ENCODE assay signal across 22 mouse cellular contexts in genomic region chr2:131354049-131354448, GRCm38 (mm10). TPM values are rescaled to one million over a fixed set of nuclear protein-coding genes. Genes with fewer than 3 reads are reported as not detected.
A peak's percentile ranks its signal among the peaks of the same experiment; 100 is the strongest.
DNase-seq lines count a peak whose midpoint lies in the region; ATAC-seq and TF ChIP-seq lines count a peak whose summit lies in the region.
"Had no signal": no experiment of that assay in that cellular context is flagged by ENCODE, and none has a peak within 500 bp of the region (broad histone marks: within the 10 kb centered on the region; RNA-seq: fewer than 3 reads in every experiment).

No protein-coding gene starts in this region.

- H3K4me3 ChIP-seq in liver, postnatal 0 days (ENCODE audit: low read depth, low read length) = no peak overlapping the region
- no peak overlapping the region for H3K4me3 ChIP-seq in liver, embryonic 11.5 days (ENCODE audit: low read depth, low read length)
- H3K4me3 ChIP-seq in CH12.LX (replicated peaks in 1 of 3; ENCODE audit: low read depth in 2 of 3, low read length in 2 of 3, poor library complexity in 1 of 3) (no peak overlapping the region), ES-E14 (ENCODE audit: insufficient read depth in 1 of 2, low read depth in 1 of 2, low read length in 2 of 2, poor library complexity in 1 of 2, severe bottlenecking in 1 of 2) (no peak overlapping the region)
- H3K4me3 ChIP-seq in intestine, embryonic 16.5 days (ENCODE audit: low read length) = no peak overlapping the region

- TF ChIP-seq RAD21 in CH12.LX (IDR thresholded peaks at IDR 0.05; ENCODE audit: low read depth, low read length) = no peak

- no peak for DNase-seq in liver, postnatal 0 days
- no peak for DNase-seq in liver, embryonic 11.5 days (ENCODE audit: low spot score)
- no peak for DNase-seq in CH12.LX (ENCODE audit: extremely low read depth)
- no peak for DNase-seq in ES-E14 (ENCODE audit: low read depth, low spot score)
- DNase-seq in thymus, postnatal 0 days (ENCODE audit: low spot score) = no peak
- DNase-seq: adrenal gland, adult 2 months; adrenal gland, postnatal 14 days; cerebellum, adult 11 months; cerebellum, adult 2 months; cerebellum, postnatal 25 days; forebrain, postnatal 0 days; gastrocnemius, adult 2 months; gastrocnemius, postnatal 14 days had no signal

- no peak overlapping the region for H3K9ac ChIP-seq in liver, postnatal 0 days (replicated peaks)
- no peak overlapping the region for H3K9ac ChIP-seq in liver, embryonic 11.5 days (ENCODE audit: low read depth, low read length)
- H3K9ac ChIP-seq in CH12.LX (ENCODE audit: insufficient read depth, low read depth) = no peak overlapping the region
- H3K9ac ChIP-seq in ES-E14 (ENCODE audit: insufficient read depth, low read depth, low read length, poor library complexity, severe bottlenecking) = 0 out of 2 replicates have a peak overlapping the region, but pooled peaks have one; percentile 12
- H3K9ac ChIP-seq in intestine, embryonic 16.5 days (ENCODE audit: low read depth, low read length) = no peak overlapping the region
- H3K9ac ChIP-seq: embryonic facial prominence, embryonic 15.5 days had no signal

- WGBS in liver, postnatal 0 days (ENCODE audit: insufficient replicate concordance) = 57% methylated on average over 6 of the region's 6 CpGs
- WGBS in liver, embryonic 11.5 days = 50% methylated on average over 6 of the region's 6 CpGs
- 45% methylated on average over 6 of the region's 6 CpGs for WGBS in intestine, embryonic 16.5 days

- in situ Hi-C loops in CH12.LX (cut with MboI; ENCODE audit: low pct_ligation_motif_present, low pct_unique_long_range_greater_than_20kb, low sequenced_read_pairs) (loop anchor here (5.0 kb wide), 1 partner anchor 43 kb away; no protein-coding TSS in a partner anchor), ES-E14 (cut with MboI; ENCODE audit: low sequenced_read_pairs in 2 of 2, unreplicated experiment in 2 of 2) (no loop called here)

- no peak for TF ChIP-seq POLR2A in CH12.LX (IDR thresholded peaks at IDR 0.05; ENCODE audit: low read depth, low read length)

- H3K9me3 ChIP-seq in liver, postnatal 0 days (ENCODE audit: low read length) = no peaks in the 10 kb centered on the region
- H3K9me3 ChIP-seq in liver, embryonic 11.5 days (ENCODE audit: control insufficient read depth, low read length) = no peaks in the 10 kb centered on the region
- H3K9me3 ChIP-seq in CH12.LX (replicated peaks; ENCODE audit: low read length) (no peaks in the 10 kb centered on the region), ES-E14 (ENCODE audit: control insufficient read depth, insufficient read depth, low read depth, low read length) (no peaks in the 10 kb centered on the region)
- H3K9me3 ChIP-seq in intestine, embryonic 16.5 days (ENCODE audit: control insufficient read depth, low read length) = no peaks in the 10 kb centered on the region
- H3K9me3 ChIP-seq: embryonic facial prominence, embryonic 12.5 days; embryonic facial prominence, embryonic 15.5 days; G1E; hindbrain, embryonic 12.5 days; hindbrain, embryonic 15.5 days had no signal

- dilution Hi-C loops in CH12.LX (cut with MboI; ENCODE audit: extremely low pct_ligation_motif_present, extremely low pct_unique_long_range_greater_than_20kb, low sequenced_read_pairs) = no loop called here

- H3K27me3 ChIP-seq in liver, postnatal 0 days (ENCODE audit: insufficient read depth, low read length) = no peaks in the 10 kb centered on the region
- peaks cover 4% of the 10 kb centered on the region; the same call in 1 of the 2 replicates for H3K27me3 ChIP-seq in liver, embryonic 11.5 days (replicated peaks; ENCODE audit: control insufficient read depth, insufficient read depth, low read length)
- H3K27me3 ChIP-seq in CH12.LX (replicated peaks) = no peaks in the 10 kb centered on the region
- H3K27me3 ChIP-seq in intestine, embryonic 16.5 days (replicated peaks; ENCODE audit: control insufficient read depth, insufficient read depth, low read length) = no peaks in the 10 kb centered on the region
- H3K27me3 ChIP-seq: embryonic facial prominence, embryonic 12.5 days; embryonic facial prominence, embryonic 15.5 days; hindbrain, embryonic 12.5 days; hindbrain, embryonic 15.5 days had no signal

- TF ChIP-seq EP300 in liver, postnatal 0 days (IDR thresholded peaks at IDR 0.05; ENCODE audit: low read depth) = no peak
- no peak for TF ChIP-seq EP300 in CH12.LX (IDR thresholded peaks at IDR 0.05; ENCODE audit: low read length)

- peaks cover 28% of the 10 kb centered on the region for H3K79me2 ChIP-seq in CH12.LX (replicated peaks; ENCODE audit: control insufficient read depth, extremely low read depth, insufficient read depth, poor library complexity, severe bottlenecking)

- ATAC-seq in liver, postnatal 0 days = no peak
- no peak for ATAC-seq in liver, embryonic 11.5 days (replicated peaks; ENCODE audit: low FRiP score)
- ATAC-seq in intestine, embryonic 16.5 days = peak; percentile 57
- no peak for ATAC-seq in megakaryocyte-erythroid progenitor cell, adult 5-6 weeks (replicated peaks; ENCODE audit: low FRiP score, low TSS enrichment, poor library complexity, severe bottlenecking)
- ATAC-seq: CD4-positive, CD25-positive, alpha-beta regulatory T cell, adult 4 months; forebrain, embryonic 14.5 days; forebrain, postnatal 0 days had no signal

- no peaks in the 10 kb centered on the region for H3K36me3 ChIP-seq in liver, postnatal 0 days (replicated peaks; ENCODE audit: insufficient read depth, low read length)
- H3K36me3 ChIP-seq in liver, embryonic 11.5 days (ENCODE audit: control insufficient read depth, insufficient read depth, low read length) = no peaks in the 10 kb centered on the region
- no peaks in the 10 kb centered on the region for H3K36me3 ChIP-seq in CH12.LX (replicated peaks in 1 of 2; ENCODE audit: control insufficient read depth in 1 of 2, insufficient read depth in 1 of 2, low read length in 1 of 2)
- H3K36me3 ChIP-seq in ES-E14 (ENCODE audit: control insufficient read depth, insufficient read depth, low read length, poor library complexity, severe bottlenecking) = no peaks in the 10 kb centered on the region
- H3K36me3 ChIP-seq in intestine, embryonic 16.5 days (ENCODE audit: control insufficient read depth, insufficient read depth, low read length) = no peaks in the 10 kb centered on the region
- H3K36me3 ChIP-seq: embryonic facial prominence, embryonic 12.5 days; embryonic facial prominence, embryonic 15.5 days; G1E; hindbrain, embryonic 12.5 days; hindbrain, embryonic 15.5 days had no signal

- H3K27ac ChIP-seq in liver, postnatal 0 days (ENCODE audit: low read depth) = no peak overlapping the region
- H3K27ac ChIP-seq in liver, embryonic 11.5 days (ENCODE audit: low read depth, low read length) = no peak overlapping the region
- H3K27ac ChIP-seq in CH12.LX (ENCODE audit: insufficient read depth, low read depth) = no peak overlapping the region
- H3K27ac ChIP-seq in ES-E14 (ENCODE audit: insufficient read depth, low read depth, low read length, poor library complexity, severe bottlenecking) = no peak overlapping the region
- H3K27ac ChIP-seq in intestine, embryonic 16.5 days (ENCODE audit: low read length) = no peak overlapping the region
- H3K27ac ChIP-seq: embryonic facial prominence, embryonic 12.5 days; embryonic facial prominence, embryonic 15.5 days; gastrocnemius, adult 2 months; hindbrain, embryonic 12.5 days; hindbrain, embryonic 15.5 days had no signal

- peaks cover 16% of the 10 kb centered on the region for H3K4me1 ChIP-seq in liver, postnatal 0 days (ENCODE audit: insufficient read depth)
- H3K4me1 ChIP-seq in liver, embryonic 11.5 days (replicated peaks; ENCODE audit: control insufficient read depth, insufficient read depth, low read length) = peaks cover 9% of the 10 kb centered on the region
- H3K4me1 ChIP-seq in CH12.LX (ENCODE audit: control insufficient read depth in 1 of 2, insufficient read depth in 2 of 2) (peaks cover 3 to 46% of the 10 kb centered on the region in 2 experiments; a peak in 3 of 4 replicates), ES-E14 (ENCODE audit: control insufficient read depth in 2 of 2, insufficient read depth in 2 of 2, low read length in 2 of 2, poor library complexity in 1 of 2) (peaks cover 0 to 2% of the 10 kb centered on the region in 2 experiments; a peak in 3 of 4 replicates)
- H3K4me1 ChIP-seq in intestine, embryonic 16.5 days (ENCODE audit: control insufficient read depth, insufficient read depth, low read length) = peaks cover 13% of the 10 kb centered on the region

- H3K4me2 ChIP-seq in liver, postnatal 0 days (ENCODE audit: low read depth, low read length) = peak overlapping the region; percentile 99; the same call in 1 of the 2 replicates
- no peak overlapping the region for H3K4me2 ChIP-seq in liver, embryonic 11.5 days
- H3K4me2 ChIP-seq in CH12.LX (ENCODE audit: insufficient read depth, low read depth, poor library complexity, severe bottlenecking) = peak overlapping the region; percentile 90; the same call in 1 of the 2 replicates
- peak overlapping the region; percentile 57 for H3K4me2 ChIP-seq in intestine, embryonic 16.5 days (ENCODE audit: low read depth, low read length)

- no peak for TF ChIP-seq CTCF in liver, postnatal 0 days (IDR thresholded peaks at IDR 0.05; ENCODE audit: low read depth)
- no peak for TF ChIP-seq CTCF in CH12.LX (conservative IDR thresholded peaks at IDR 0.05 in 1 of 2, IDR thresholded peaks at IDR 0.05 in 1 of 2; ENCODE audit: low read depth in 2 of 2, low read length in 2 of 2)

TF ChIP-seq in CH12.LX, 34 proteins besides CTCF, POLR2A, EP300 and RAD21 (continues in another document):
- no peak for TF ChIP-seq MEF2A (IDR thresholded peaks at IDR 0.05; ENCODE audit: borderline replicate concordance, low read depth, low read length)
- TF ChIP-seq MXI1 (IDR thresholded peaks at IDR 0.05; ENCODE audit: low read depth, low read length) = no peak
- TF ChIP-seq ELF1 (IDR thresholded peaks at IDR 0.05; ENCODE audit: low read depth, low read length) = no peak

TF ChIP-seq in ES-E14, 5 proteins besides CTCF, POLR2A, EP300 and RAD21 (continues in another document):
- TF ChIP-seq ZC3H11A (IDR thresholded peaks at IDR 0.05; ENCODE audit: borderline replicate concordance, low read depth, low read length) (no peak), ZNF384 (IDR thresholded peaks at IDR 0.05; ENCODE audit: low read depth, low read length) (no peak), CHD2 (IDR thresholded peaks at IDR 0.05; ENCODE audit: low read depth, low read length) (no peak), HCFC1 (IDR thresholded peaks at IDR 0.05; ENCODE audit: borderline replicate concordance, insufficient read depth, low read length) (no peak)

RNA-seq across cellular contexts. Expression of gene Rnf24, which starts 1.4 kb away (rescaled TPM):
- 0.50 and 0.94 TPM in 2 replicates for polyA plus RNA-seq in liver, postnatal 0 days (2015; fragmentation: Nextera tagmentation; extraction: Ambion mirVana)
- polyA plus RNA-seq in liver, embryonic 11.5 days (2014; fragmentation: Nextera tagmentation; extraction: Ambion mirVana) = 1.2 and 1.7 TPM in 2 replicates
- total RNA-seq in CH12.LX (2012; rRNA removed) = 3.4 and 3.9 TPM in 2 replicates
- total RNA-seq in CH12.LX (2014; rRNA removed) = 3.5 and 3.9 TPM in 2 replicates
- polyA plus RNA-seq in CH12.LX (2012; ENCODE audit: insufficient read length, low read depth) = 11.8 and 14.7 TPM in 2 replicates
- total RNA-seq in ES-E14 (2012; rRNA removed) = 4.3 and 5.3 TPM in 2 replicates
- 1.7 and 2.3 TPM in 2 replicates for polyA plus RNA-seq in intestine, embryonic 16.5 days (2015; fragmentation: Nextera tagmentation; extraction: Ambion mirVana)
- total RNA-seq in megakaryocyte-erythroid progenitor cell, adult 5-6 weeks (2014; fragmentation: Nextera tagmentation) = 1.7 and 2.8 TPM in 2 replicates
- 0.61 and 0.84 TPM in 2 replicates for total RNA-seq in megakaryocyte-erythroid progenitor cell, adult 5-6 weeks (2017)
- 0.75 and 1.4 TPM in 2 replicates for polyA plus RNA-seq in thymus, postnatal 0 days (2015; fragmentation: Nextera tagmentation; extraction: Ambion mirVana)
